Mouse (Mus musculus) limb, embryonic 11.5 days (tissue): ENCODE results near the gene Gsta2. TPM values are rescaled to one million over a fixed set of nuclear protein-coding genes. Genes with fewer than 3 reads are reported as not detected.
"Not testable (repeated sequence)": the region's sequence is repeated elsewhere in the genome, so short reads cannot be mapped to it uniquely, and the experiment has no call there.

Source experiments
- ATAC-seq: fragments of 200-750 bp; cut with Nextera tagmentation; 2 replicates; pipeline ENCODE4 v1.8.0; 2017; ENCODE audit warnings: low read depth; ENCODE audit not compliant: insufficient number of reproducible peaks, low FRiP score, low TSS enrichment
- DNase-seq: peaks from one replicate; pipeline ENCODE4 v3.0.0-alpha.2; 2015; ENCODE audit warnings: low spot score
- H3K27ac ChIP-seq: fragments of 300-500 bp; sonication (generic); replicated peaks from 2 replicates; pipeline ENCODE4 v1.5.1; 2014; ENCODE audit warnings: low read depth, mild to moderate bottlenecking, low read length
- H3K27me3 ChIP-seq: fragments of 300-500 bp; sonication (generic); 2 replicates; pipeline ENCODE4 v1.6.1; 2014; ENCODE audit warnings: mild to moderate bottlenecking, low read length, mixed read lengths; ENCODE audit not compliant: control insufficient read depth, insufficient read depth
- H3K36me3 ChIP-seq: fragments of 300-500 bp; sonication (generic); 2 replicates; pipeline ENCODE4 v1.6.1; 2014; ENCODE audit warnings: mild to moderate bottlenecking, low read length, moderate library complexity, mixed read lengths; ENCODE audit not compliant: control insufficient read depth, insufficient read depth
- H3K4me1 ChIP-seq: fragments of 300-500 bp; sonication (generic); 2 replicates; pipeline ENCODE4 v1.6.1; 2014; ENCODE audit warnings: low read length, mixed read lengths; ENCODE audit not compliant: control insufficient read depth, insufficient read depth
- H3K4me2 ChIP-seq: fragments of 300-500 bp; sonication (generic); 2 replicates; pipeline ENCODE4 v1.6.1; 2014; ENCODE audit warnings: low read depth, mild to moderate bottlenecking, moderate library complexity; ENCODE audit not compliant: severe bottlenecking
- H3K4me3 ChIP-seq: fragments of 300-500 bp; sonication (generic); 2 replicates; pipeline ENCODE4 v1.5.1; 2014; ENCODE audit warnings: low read depth, low read length
- H3K9ac ChIP-seq: fragments of 300-500 bp; sonication (generic); 2 replicates; pipeline ENCODE4 v1.6.1; 2014; ENCODE audit warnings: mild to moderate bottlenecking, low read length
- H3K9me3 ChIP-seq: fragments of 300-500 bp; sonication (generic); 2 replicates; pipeline ENCODE4 v1.6.1; 2016; ENCODE audit warnings: low read length; ENCODE audit not compliant: control insufficient read depth
- WGBS: fragments of 180-500 bp; shearing (Covaris S2); extraction: QIAGEN DNeasy Blood & Tissue Kit; methylation state at CpG from one replicate; pipeline ENCODE4 v1.1.7; 2014; 5-methylcytosine and 5-hydroxymethylcytosine counted together
- polyA plus RNA-seq: library from polyadenylated mRNA; unstranded; fragments of >200 nt; fragmentation: Nextera tagmentation; extraction: Ambion mirVana; gene quantifications from 2 replicates; pipeline ENCODE4 v1.2.1, GENCODE M21; 2014

Gene Gsta2
- polyA plus RNA-seq, 1 experiment from 2014 or later = not detected

DNA sequence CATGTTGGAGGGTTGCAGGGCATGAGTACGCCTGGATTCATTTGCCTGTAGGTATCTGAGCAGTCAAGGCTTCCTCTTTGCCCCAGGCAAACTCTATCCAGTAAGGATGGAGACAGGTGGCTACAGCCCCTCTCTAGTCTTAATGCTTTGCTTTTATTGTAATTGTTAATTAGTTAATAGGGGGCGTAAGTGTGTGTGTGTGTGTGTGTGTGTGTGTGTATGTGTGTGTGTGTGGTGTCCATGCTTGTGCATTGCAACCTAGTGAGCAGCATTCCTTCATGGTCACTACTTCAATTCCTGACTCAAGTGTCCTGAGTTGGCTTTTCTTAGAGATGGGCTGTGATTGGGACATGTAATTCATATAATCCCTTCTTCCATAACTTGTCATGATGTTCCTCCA, 40.9 kb downstream of the Gsta2 start, which contains the start of gene Omt2a:
TSS of gene Omt2a (minus strand) at position 101 of the 400 bp plus-strand sequence.
- Histone ChIP-seq H3K4me1 (no peaks in the 10 kb centered on the region), H3K4me3 (no peak within 1 kb of the TSS), H3K9me3 (no peaks in the 10 kb centered on the region), H3K4me2 (no peak within 1 kb of the TSS), H3K9ac (no peak within 1 kb of the TSS), H3K36me3 (no peaks in the 10 kb centered on the region), H3K27me3 (no peaks in the 10 kb centered on the region), H3K27ac (no peak within 1 kb of the TSS)
- DNase-seq = no peak
- no peak for ATAC-seq
- WGBS = 81% methylated on average over 2 of the region's 2 CpGs

DNA sequence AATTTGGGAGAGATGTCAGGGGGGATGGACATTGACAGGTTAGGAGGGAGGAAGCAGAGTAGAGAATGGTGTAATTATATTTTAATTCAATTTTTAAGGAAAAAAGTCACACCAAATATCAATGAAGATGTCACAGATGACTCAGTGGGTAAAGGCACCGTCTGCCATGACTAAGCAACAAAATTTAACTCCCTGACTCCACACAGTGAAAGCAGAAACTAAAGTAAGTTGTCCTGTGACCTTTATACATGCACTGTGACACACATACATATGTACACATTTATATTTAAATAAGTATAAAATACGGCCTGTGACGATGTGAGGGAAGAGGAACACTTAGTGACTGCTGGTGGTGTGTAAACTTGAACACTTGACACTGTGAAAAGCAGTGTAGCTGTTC, 47.5 kb downstream of the Gsta2 start:
- not testable (repeated sequence) for H3K4me1 ChIP-seq, ATAC-seq, H3K36me3 ChIP-seq, H3K4me3 ChIP-seq, H3K9me3 ChIP-seq, H3K27me3 ChIP-seq, H3K27ac ChIP-seq, DNase-seq, H3K9ac ChIP-seq, H3K4me2 ChIP-seq
- 88% methylated on average over 2 of the region's 3 CpGs for whole genome bisulfite sequencing

DNA sequence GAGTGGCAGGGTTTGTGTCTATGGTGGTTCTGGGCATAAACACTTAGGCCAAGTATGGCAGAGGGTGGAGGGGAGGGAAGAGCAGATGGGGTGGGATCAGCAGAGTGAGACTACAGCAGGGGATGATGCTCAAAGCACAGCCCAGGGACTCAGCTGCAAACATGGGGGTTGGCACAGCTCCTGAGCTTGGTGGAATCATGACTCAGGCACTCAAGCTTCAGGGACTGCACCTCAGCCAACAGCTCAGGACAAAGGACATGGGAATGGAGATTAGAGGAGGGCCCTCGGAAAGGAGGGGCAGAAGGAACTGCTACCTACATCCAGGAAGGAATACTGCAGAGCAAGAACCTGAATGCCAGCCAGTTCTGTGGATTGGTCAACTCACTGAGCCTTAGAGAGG, 56.4 kb downstream of the Gsta2 start:
- not testable (repeated sequence) for H3K36me3 ChIP-seq, ATAC-seq, H3K4me1 ChIP-seq, H3K9ac ChIP-seq, H3K27me3 ChIP-seq, H3K4me2 ChIP-seq, H3K4me3 ChIP-seq, H3K9me3 ChIP-seq, DNase-seq, H3K27ac ChIP-seq
- 75% methylated on average over 1 of the region's 1 CpGs for WGBS

DNA sequence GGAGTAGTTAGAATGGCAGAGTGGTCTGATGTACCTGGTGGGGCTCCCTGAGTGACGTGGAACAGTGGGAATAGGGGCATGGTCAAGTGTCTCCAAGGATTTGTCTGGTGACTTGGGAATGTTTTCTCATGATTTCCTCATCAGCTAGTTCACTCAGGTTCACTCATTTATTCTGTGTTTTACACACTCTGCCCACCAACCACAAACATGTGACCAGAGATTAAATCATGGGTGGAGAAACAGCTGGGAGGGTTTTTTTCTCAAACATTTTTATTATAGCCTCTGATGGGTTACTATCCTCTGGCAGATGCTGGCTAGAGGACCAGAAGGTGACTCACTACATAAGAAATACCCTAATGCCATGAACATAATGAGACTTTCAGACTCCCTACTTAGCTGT, 57.4 kb downstream of the Gsta2 start:
- ATAC-seq (no peak), DNase-seq (no peak)
- no peak overlapping the region for H3K9ac ChIP-seq
- WGBS = 100% methylated on average over 1 of the region's 1 CpGs
- H3K4me2 ChIP-seq = no peak overlapping the region
- H3K27ac ChIP-seq = no peak overlapping the region
- no peaks in the 10 kb centered on the region for H3K27me3 ChIP-seq
- no peaks in the 10 kb centered on the region for H3K4me1 ChIP-seq
- no peak overlapping the region for H3K4me3 ChIP-seq
- H3K9me3 ChIP-seq = no peaks in the 10 kb centered on the region
- no peaks in the 10 kb centered on the region for H3K36me3 ChIP-seq

DNA sequence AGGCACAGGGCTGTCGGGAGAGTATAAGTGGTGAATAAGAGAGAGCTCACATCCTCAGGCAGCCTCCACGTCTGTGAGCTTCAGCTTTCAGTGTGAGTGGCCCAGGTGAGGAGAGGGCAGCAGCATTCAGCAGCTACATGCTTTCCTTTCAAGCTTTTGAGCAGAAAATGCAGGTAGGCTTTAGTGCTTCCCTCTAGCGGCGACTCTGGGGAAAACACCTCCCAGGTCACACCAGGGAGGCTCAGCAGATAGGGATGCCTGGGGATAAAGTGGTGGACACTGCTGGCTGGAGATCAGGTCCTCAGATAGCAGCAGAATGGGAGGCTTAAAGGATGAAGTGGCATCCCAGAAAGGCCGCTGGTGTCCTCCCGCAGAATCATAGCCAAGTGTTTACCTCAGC, 59.5 kb downstream of the Gsta2 start:
- H3K4me2 ChIP-seq, H3K4me1 ChIP-seq, H3K9ac ChIP-seq, ATAC-seq, H3K4me3 ChIP-seq, H3K36me3 ChIP-seq, H3K9me3 ChIP-seq, H3K27me3 ChIP-seq, H3K27ac ChIP-seq: not testable (repeated sequence)
- peak; percentile 81 for DNase-seq
- WGBS = 13% methylated on average over 6 of the region's 6 CpGs

DNA sequence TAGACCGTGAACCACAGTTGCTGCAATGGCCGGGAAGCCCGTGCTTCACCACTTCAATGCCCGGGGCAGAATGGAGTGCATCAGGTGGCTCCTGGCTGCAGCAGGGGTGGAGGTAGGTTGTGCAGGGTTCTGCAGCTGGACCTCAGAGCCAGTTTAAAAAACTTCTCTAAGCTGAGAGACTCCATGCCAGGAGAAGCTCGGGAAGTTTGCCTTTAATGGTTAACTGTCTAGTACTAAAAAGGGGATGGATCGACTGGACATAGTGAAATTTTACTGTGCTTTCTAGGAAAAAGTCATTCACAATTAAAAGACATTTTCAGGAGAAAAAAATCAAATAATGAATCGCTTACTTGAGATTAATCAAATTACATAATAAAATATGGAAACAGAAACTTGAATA, 60.8 kb downstream of the Gsta2 start:
- not testable (repeated sequence) for DNase-seq, H3K27ac ChIP-seq, ATAC-seq, H3K9ac ChIP-seq, H3K4me2 ChIP-seq, H3K4me1 ChIP-seq, H3K9me3 ChIP-seq, H3K36me3 ChIP-seq, H3K4me3 ChIP-seq, H3K27me3 ChIP-seq
- WGBS = 86% methylated on average over 4 of the region's 7 CpGs

DNA sequence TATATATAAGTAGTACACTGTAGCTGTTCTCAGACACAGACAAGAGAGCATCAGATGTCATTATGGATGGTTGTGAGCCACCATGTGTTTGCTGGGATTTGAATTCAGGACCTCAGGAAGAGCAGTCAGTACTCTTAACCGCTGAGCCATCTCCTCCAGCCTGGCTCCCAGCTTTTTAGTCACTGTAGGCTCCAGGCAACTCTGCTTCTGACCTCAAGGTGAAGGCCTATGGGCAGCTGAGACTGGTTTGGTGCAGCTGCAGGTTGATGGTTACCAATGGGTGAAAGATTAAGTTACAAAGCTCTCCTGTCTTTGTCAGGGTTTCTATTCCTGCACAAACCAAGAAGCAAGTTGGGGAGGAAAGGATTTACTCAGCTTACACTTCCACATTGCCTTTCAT, 61.9 kb downstream of the Gsta2 start:
- H3K27ac ChIP-seq, H3K4me2 ChIP-seq, DNase-seq, ATAC-seq, H3K9me3 ChIP-seq, H3K36me3 ChIP-seq, H3K4me3 ChIP-seq, H3K4me1 ChIP-seq, H3K9ac ChIP-seq, H3K27me3 ChIP-seq: not testable (repeated sequence)
- WGBS = 60% methylated on average over 1 of the region's 1 CpGs

DNA sequence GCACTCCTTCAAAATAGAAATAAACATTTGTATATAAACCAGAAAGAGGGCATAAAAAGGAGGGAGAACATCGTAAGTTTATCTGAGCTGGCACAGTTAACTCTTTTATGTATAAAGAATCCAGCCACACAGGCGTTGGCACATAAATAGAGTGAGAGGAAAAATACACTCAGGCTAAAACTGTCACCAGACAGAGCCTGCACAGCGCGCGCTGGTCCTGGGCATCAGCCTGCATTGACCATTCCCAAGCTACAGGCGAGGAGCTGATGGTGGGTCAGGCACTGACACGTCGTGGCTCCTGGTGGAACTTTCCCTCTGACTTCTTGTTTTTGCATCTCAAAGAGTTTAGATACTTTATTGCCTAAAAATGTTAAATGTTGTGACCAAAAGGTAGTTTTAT, 63.1 kb downstream of the Gsta2 start:
- not testable (repeated sequence) for H3K4me1 ChIP-seq, H3K36me3 ChIP-seq, H3K4me2 ChIP-seq, H3K9ac ChIP-seq, H3K4me3 ChIP-seq, H3K27ac ChIP-seq, H3K27me3 ChIP-seq, H3K9me3 ChIP-seq, ATAC-seq, DNase-seq
- WGBS = 75% methylated on average over 7 of the region's 8 CpGs

DNA sequence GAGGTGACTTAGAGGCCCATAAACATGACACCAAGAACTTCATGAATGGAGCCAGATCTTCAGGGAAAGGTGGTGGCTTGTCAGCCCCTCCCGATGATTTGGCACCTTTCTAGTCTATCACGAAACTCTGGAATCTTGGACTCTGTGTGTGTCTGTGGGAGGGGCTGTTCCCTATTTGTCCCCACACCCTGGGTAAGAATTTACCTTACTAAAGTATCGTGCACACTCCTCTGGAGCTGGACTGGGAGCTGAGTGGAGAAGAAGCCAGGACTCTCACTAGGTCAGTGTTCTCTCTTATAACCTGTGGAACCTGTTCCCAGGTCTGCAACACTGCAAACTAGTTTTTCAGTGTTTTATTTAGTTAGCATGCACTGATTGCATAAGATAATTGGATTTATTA, 65.9 kb downstream of the Gsta2 start, which contains the start of gene Gm10639:
TSS of gene Gm10639 (plus strand) at position 201 of the 400 bp plus-strand sequence.
- H3K4me3 ChIP-seq, H3K27me3 ChIP-seq, H3K9ac ChIP-seq, H3K4me1 ChIP-seq, H3K4me2 ChIP-seq, H3K27ac ChIP-seq, H3K9me3 ChIP-seq, ATAC-seq, DNase-seq, H3K36me3 ChIP-seq: not testable (repeated sequence)
- WGBS = 91% methylated on average over 3 of the region's 3 CpGs
